Mouse (Mus musculus) intestine, embryonic 14.5 days (tissue): ENCODE data around the gene Nav3. TPM values are rescaled to one million over a fixed set of nuclear protein-coding genes. Genes with fewer than 3 reads are reported as not detected.

Experiments used
- ATAC-seq: fragments of 200-750 bp; cut with Nextera tagmentation; replicated peaks from 2 replicates; pipeline ENCODE4 v1.8.0; 2017; ENCODE audit warnings: low read depth, moderate number of reproducible peaks, moderate TSS enrichment, moderate library complexity; ENCODE audit not compliant: low FRiP score, low TSS enrichment
- DNase-seq: peaks from one replicate; pipeline ENCODE4 v3.0.0-alpha.2; 2018; ENCODE audit warnings: low spot score
- H3K27ac ChIP-seq: fragments of 300-500 bp; sonication (generic); 2 replicates; pipeline ENCODE4 v1.5.1; 2014; ENCODE audit warnings: low read depth, mild to moderate bottlenecking, control low read depth
- H3K27me3 ChIP-seq: fragments of 300-500 bp; sonication (generic); replicated peaks from 2 replicates; pipeline ENCODE4 v1.6.1; 2014; ENCODE audit warnings: low read length, control low read depth; ENCODE audit not compliant: control insufficient read depth, insufficient read depth
- H3K36me3 ChIP-seq: fragments of 300-500 bp; sonication (generic); 2 replicates; pipeline ENCODE4 v1.6.1; 2014; ENCODE audit warnings: low read length, control low read depth; ENCODE audit not compliant: control insufficient read depth, insufficient read depth
- H3K4me1 ChIP-seq: fragments of 300-500 bp; sonication (generic); replicated peaks from 2 replicates; pipeline ENCODE4 v1.6.1; 2014; ENCODE audit warnings: low read length, control low read depth, mixed read lengths; ENCODE audit not compliant: control insufficient read depth, insufficient read depth
- H3K4me2 ChIP-seq: fragments of 300-500 bp; sonication (generic); 2 replicates; pipeline ENCODE4 v1.6.1; 2014; ENCODE audit warnings: low read length
- H3K4me3 ChIP-seq: fragments of 300-500 bp; sonication (generic); 2 replicates; pipeline ENCODE4 v1.5.1; 2014; ENCODE audit warnings: low read depth, low read length, control low read depth, mixed read lengths
- H3K9ac ChIP-seq: fragments of 300-500 bp; sonication (generic); 2 replicates; pipeline ENCODE4 v1.6.1; 2014; ENCODE audit warnings: mild to moderate bottlenecking, low read length
- H3K9me3 ChIP-seq: fragments of 300-500 bp; sonication (generic); 2 replicates; pipeline ENCODE4 v1.6.1; 2016; ENCODE audit warnings: low read length, control low read depth; ENCODE audit not compliant: control insufficient read depth
- WGBS: fragments of 180-500 bp; shearing (Covaris S2); extraction: QIAGEN DNeasy Blood & Tissue Kit; methylation state at CpG from one replicate; pipeline ENCODE4 v1.1.7; 2014; 5-methylcytosine and 5-hydroxymethylcytosine counted together
- polyA plus RNA-seq: library from polyadenylated mRNA; unstranded; fragments of >200 nt; fragmentation: Nextera tagmentation; extraction: Ambion mirVana; gene quantifications from 2 replicates; pipeline ENCODE4 v1.2.1, GENCODE M21; 2014

Gene Nav3
- polyA plus RNA-seq, 1 experiment from 2014 or later: 2.5 TPM

- WGBS: 60% methylated on average over 3 of the region's 3 CpGs
These were observed 765.4 kb downstream of the Nav3 start for GRCm38 (mm10) chr10:109690564-109690963.

GRCm38 (mm10) chr10:109684109-109685056, 771.6 kb downstream of the Nav3 start:
- 50% methylated on average over 27 of the region's 27 CpGs for WGBS
- H3K27me3 ChIP-seq: no peaks in the 10 kb centered on the region
- no peak overlapping the region for H3K27ac ChIP-seq
- ATAC-seq: 0 out of 2 replicates have a peak, but pooled peaks have one; percentile 68
- H3K4me1 ChIP-seq: no peaks in the 10 kb centered on the region
- no peak overlapping the region for H3K9ac ChIP-seq
- H3K36me3 ChIP-seq: no peaks in the 10 kb centered on the region
- no peak overlapping the region for H3K4me3 ChIP-seq
- H3K9me3 ChIP-seq: no peaks in the 10 kb centered on the region
- DNase-seq: peak; percentile 61
- peak overlapping the region; percentile 22 for H3K4me2 ChIP-seq

More at GRCm38 (mm10) chr10:109690564-109690963, 765.4 kb downstream of the Nav3 start:
- no peak for DNase-seq
- Histone ChIP-seq H3K27ac (no peak overlapping the region), H3K4me2 (no peak overlapping the region), H3K9ac (no peak overlapping the region), H3K4me3 (no peak overlapping the region), H3K36me3 (no peaks in the 10 kb centered on the region), H3K9me3 (no peaks in the 10 kb centered on the region), H3K27me3 (no peaks in the 10 kb centered on the region), H3K4me1 (no peaks in the 10 kb centered on the region)
- ATAC-seq: no peak

GRCm38 (mm10) chr10:109672896-109673295, 783.1 kb downstream of the Nav3 start:
- H3K9ac ChIP-seq: no peak overlapping the region
- ATAC-seq (no peak), DNase-seq (no peak)
- no peak overlapping the region for H3K4me2 ChIP-seq
- no peak overlapping the region for H3K27ac ChIP-seq
- H3K27me3 ChIP-seq: no peaks in the 10 kb centered on the region
- 76% methylated on average over 2 of the region's 2 CpGs for WGBS
- no peaks in the 10 kb centered on the region for H3K4me1 ChIP-seq
- H3K36me3 ChIP-seq: no peaks in the 10 kb centered on the region
- H3K9me3 ChIP-seq: no peaks in the 10 kb centered on the region
- H3K4me3 ChIP-seq: no peak overlapping the region

- Histone ChIP-seq H3K9ac (no peak overlapping the region), H3K4me3 (no peak overlapping the region), H3K27ac (no peak overlapping the region), H3K4me1 (no peaks in the 10 kb centered on the region), H3K9me3 (no peaks in the 10 kb centered on the region), H3K4me2 (no peak overlapping the region), H3K27me3 (no peaks in the 10 kb centered on the region), H3K36me3 (no peaks in the 10 kb centered on the region)
- WGBS: 72% methylated on average over 4 of the region's 4 CpGs
- ATAC-seq (no peak), DNase-seq (no peak)
These were observed 788.6 kb downstream of the Nav3 start for GRCm38 (mm10) chr10:109667453-109667852.

- Histone ChIP-seq H3K27ac (no peak overlapping the region), H3K9me3 (no peaks in the 10 kb centered on the region), H3K4me3 (no peak overlapping the region), H3K36me3 (no peaks in the 10 kb centered on the region), H3K4me1 (no peaks in the 10 kb centered on the region), H3K27me3 (no peaks in the 10 kb centered on the region), H3K4me2 (peak overlapping the region; percentile 31; the same call in 1 of the 2 replicates), H3K9ac (no peak overlapping the region)
- WGBS: 33% methylated on average over 14 of the region's 14 CpGs
- DNase-seq (peak; percentile 89), ATAC-seq (no peak)
These were observed 791.2 kb downstream of the Nav3 start for GRCm38 (mm10) chr10:109664629-109665317.

GRCm38 (mm10) chr10:109651516-109651915, 804.5 kb downstream of the Nav3 start:
- Histone ChIP-seq H3K4me1 (no peaks in the 10 kb centered on the region), H3K4me3 (no peak overlapping the region), H3K9me3 (no peaks in the 10 kb centered on the region), H3K4me2 (no peak overlapping the region), H3K9ac (no peak overlapping the region), H3K27me3 (no peaks in the 10 kb centered on the region), H3K36me3 (no peaks in the 10 kb centered on the region), H3K27ac (no peak overlapping the region)
- DNase-seq: no peak
- 64% methylated on average over 7 of the region's 7 CpGs for whole genome bisulfite sequencing
- no peak for ATAC-seq

- H3K9me3 ChIP-seq: no peaks in the 10 kb centered on the region
- no peaks in the 10 kb centered on the region for H3K36me3 ChIP-seq
- H3K4me2 ChIP-seq: no peak overlapping the region
- DNase-seq (no peak), ATAC-seq (no peak)
- no peaks in the 10 kb centered on the region for H3K4me1 ChIP-seq
- H3K27ac ChIP-seq: no peak overlapping the region
- H3K9ac ChIP-seq: no peak overlapping the region
- H3K27me3 ChIP-seq: no peaks in the 10 kb centered on the region
- WGBS: 79% methylated on average over 3 of the region's 3 CpGs
- no peak overlapping the region for H3K4me3 ChIP-seq
These were observed 812.4 kb downstream of the Nav3 start for GRCm38 (mm10) chr10:109643598-109643997.

- 57% methylated on average over 7 of the region's 7 CpGs for WGBS
- Histone ChIP-seq H3K36me3 (no peaks in the 10 kb centered on the region), H3K9me3 (no peaks in the 10 kb centered on the region), H3K9ac (no peak overlapping the region), H3K4me2 (no peak overlapping the region), H3K4me1 (no peaks in the 10 kb centered on the region), H3K4me3 (no peak overlapping the region), H3K27me3 (no peaks in the 10 kb centered on the region), H3K27ac (no peak overlapping the region)
- no peak for DNase-seq
- no peak for ATAC-seq
These were observed 814.2 kb downstream of the Nav3 start for GRCm38 (mm10) chr10:109641806-109642205.
